Mouse (Mus musculus) CH12.LX (cell line): Measurements from ENCODE around the gene Ahsa1.

Experiments used
- ETS1 ChIP-seq: conservative IDR thresholded peaks from 2 replicates; pipeline ENCODE4 v1.6.1; 2012; ENCODE audit warnings: low read depth, mild to moderate bottlenecking, inconsistent platforms, low read length, improper control_type of control experiment, moderate library complexity
- MAX ChIP-seq: IDR thresholded peaks from 2 replicates; pipeline ENCODE4 v1.6.1; 2011; ENCODE audit warnings: low read length, improper control_type of control experiment
- MXI1 ChIP-seq: IDR thresholded peaks from 2 replicates; pipeline ENCODE4 v1.6.1; 2011; ENCODE audit warnings: mild to moderate bottlenecking, low read depth, low read length, improper control_type of control experiment
- NRF1 ChIP-seq: IDR thresholded peaks from 2 replicates; pipeline ENCODE4 v1.6.1; 2014; ENCODE audit warnings: low read depth, mild to moderate bottlenecking, inconsistent platforms, low read length, improper control_type of control experiment, moderate library complexity
- POLR2A ChIP-seq: IDR thresholded peaks from 2 replicates; pipeline ENCODE4 v1.6.1; 2011; ENCODE audit warnings: low read depth, mild to moderate bottlenecking, improper control_type of control experiment, low read length
- SMC3 ChIP-seq: IDR thresholded peaks from 2 replicates; pipeline ENCODE4 v1.6.1; 2011; ENCODE audit warnings: low read depth, low read length, improper control_type of control experiment

GRCm38 (mm10) chr12:87282743-87283142 is 16.5 kb downstream of the Ahsa1 start:
- TF ChIP-seq SMC3: no peak
- TF ChIP-seq ETS1: no peak
- no peak for TF ChIP-seq MXI1
- no peak for TF ChIP-seq POLR2A
- no peak for TF ChIP-seq NRF1
- no peak for TF ChIP-seq MAX
